Mouse (Mus musculus) lung, postnatal 0 days (tissue): ENCODE data around the gene Pdgfa. TPM values are rescaled to one million over a fixed set of nuclear protein-coding genes. Genes with fewer than 3 reads are reported as not detected.

Source experiments
- ATAC-seq: fragments of 200-750 bp; cut with Nextera tagmentation; 2 replicates; pipeline ENCODE4 v1.8.0; 2017; ENCODE audit warnings: moderate library complexity
- DNase-seq: peaks from one replicate; pipeline ENCODE4 v3.0.0-alpha.2; 2016; ENCODE audit warnings: low spot score
- H3K27ac ChIP-seq: fragments of 300-500 bp; sonication (generic); 2 replicates; pipeline ENCODE4 v1.5.1; 2014; ENCODE audit warnings: antibody characterized with exemption, mild to moderate bottlenecking, low read length, mixed read lengths
- H3K27me3 ChIP-seq: fragments of 300-500 bp; sonication (generic); replicated peaks from 2 replicates; pipeline ENCODE4 v1.6.1; 2014; ENCODE audit warnings: low read length, mixed read lengths; ENCODE audit not compliant: insufficient read depth
- H3K36me3 ChIP-seq: fragments of 300-500 bp; sonication (generic); 2 replicates; pipeline ENCODE4 v1.6.1; 2014; ENCODE audit warnings: low read length, mixed read lengths; ENCODE audit not compliant: insufficient read depth
- H3K4me1 ChIP-seq: fragments of 300-500 bp; sonication (generic); 2 replicates; pipeline ENCODE4 v1.6.1; 2014; ENCODE audit warnings: antibody characterized with exemption, low read depth, low read length, mixed read lengths; ENCODE audit not compliant: insufficient read depth
- H3K4me2 ChIP-seq: fragments of 300-500 bp; sonication (generic); replicated peaks from 2 replicates; pipeline ENCODE4 v1.6.1; 2014; ENCODE audit warnings: low read depth, mild to moderate bottlenecking, low read length, moderate library complexity, mixed read lengths
- H3K4me3 ChIP-seq: fragments of 300-500 bp; sonication (generic); 2 replicates; pipeline ENCODE4 v1.5.1; 2014; ENCODE audit warnings: low read depth, low read length
- H3K9ac ChIP-seq: fragments of 300-500 bp; sonication (generic); replicated peaks from 2 replicates; pipeline ENCODE4 v1.6.1; 2014; ENCODE audit warnings: low read depth, mild to moderate bottlenecking
- H3K9me3 ChIP-seq: fragments of 300-500 bp; sonication (generic); 2 replicates; pipeline ENCODE4 v1.6.1; 2016; ENCODE audit warnings: low read length, mixed read lengths
- CTCF ChIP-seq: IDR thresholded peaks from 2 replicates; pipeline ENCODE4 v1.5.1; 2016; ENCODE audit warnings: antibody characterized with exemption, mild to moderate bottlenecking
- EP300 ChIP-seq: IDR thresholded peaks from 2 replicates; pipeline ENCODE4 v1.6.1; 2016; ENCODE audit warnings: antibody characterized with exemption, mild to moderate bottlenecking, control low read depth
- WGBS: fragments of 180-500 bp; shearing (Covaris S2); extraction: QIAGEN DNeasy Blood & Tissue Kit; methylation state at CpG from one replicate; pipeline ENCODE4 v1.1.7; 2014; 5-methylcytosine and 5-hydroxymethylcytosine counted together
- polyA plus RNA-seq: library from polyadenylated mRNA; unstranded; fragments of >200 nt; fragmentation: Nextera tagmentation; extraction: Ambion mirVana; gene quantifications from 2 replicates; pipeline ENCODE4 v1.2.1, GENCODE M21; 2015

Pdgfa gene
- polyA plus RNA-seq, 1 experiment from 2014 or later = 108 TPM

- DNase-seq (no peak), ATAC-seq (no peak)
- Histone ChIP-seq H3K9ac (no peak overlapping the region), H3K27me3 (no peaks in the 10 kb centered on the region), H3K27ac (no peak overlapping the region), H3K4me2 (no peak overlapping the region), H3K36me3 (no peaks in the 10 kb centered on the region), H3K9me3 (no peaks in the 10 kb centered on the region), H3K4me3 (no peak overlapping the region), H3K4me1 (peaks cover 23% of the 10 kb centered on the region)
- WGBS = 100% methylated on average over 2 of the region's 2 CpGs
- TF ChIP-seq EP300 (no peak), CTCF (no peak)
Measured at GRCm38 (mm10) chr5:138951305-138951704, 45.9 kb downstream of the Pdgfa start.

- DNase-seq = no peak
Measured at GRCm38 (mm10) chr5:138949165-138949564, 48.0 kb downstream of the Pdgfa start.

GRCm38 (mm10) chr5:138948031-138948980, 48.9 kb downstream of the Pdgfa start:
- ATAC-seq (peak; percentile 62), DNase-seq (peak; percentile 89)
- Histone ChIP-seq H3K9me3 (no peaks in the 10 kb centered on the region), H3K27me3 (no peaks in the 10 kb centered on the region), H3K4me1 (peaks cover 23% of the 10 kb centered on the region), H3K27ac (no peak overlapping the region), H3K9ac (no peak overlapping the region), H3K36me3 (no peaks in the 10 kb centered on the region), H3K4me3 (no peak overlapping the region), H3K4me2 (peak overlapping the region; percentile 14)
- 17% methylated on average over 13 of the region's 13 CpGs for WGBS
- TF ChIP-seq EP300 = no peak

More at GRCm38 (mm10) chr5:138949165-138949564, 48.0 kb downstream of the Pdgfa start:
- H3K27me3 ChIP-seq = no peaks in the 10 kb centered on the region
- H3K4me2 ChIP-seq = no peak overlapping the region
- TF ChIP-seq EP300 (no peak), CTCF (no peak)
- peaks cover 23% of the 10 kb centered on the region for H3K4me1 ChIP-seq
- no peaks in the 10 kb centered on the region for H3K36me3 ChIP-seq
- H3K9me3 ChIP-seq = no peaks in the 10 kb centered on the region
- ATAC-seq = no peak
- 30% methylated on average over 6 of the region's 6 CpGs for WGBS
- H3K4me3 ChIP-seq = no peak overlapping the region
- no peak overlapping the region for H3K9ac ChIP-seq
- H3K27ac ChIP-seq = no peak overlapping the region

GRCm38 (mm10) chr5:138947487-138947886, 49.7 kb downstream of the Pdgfa start:
- TF ChIP-seq EP300 (no peak), CTCF (no peak)
- H3K4me2 ChIP-seq = peak overlapping the region; percentile 14; the same call in 1 of the 2 replicates
- H3K9me3 ChIP-seq = no peaks in the 10 kb centered on the region
- no peaks in the 10 kb centered on the region for H3K27me3 ChIP-seq
- ATAC-seq (no peak), DNase-seq (no peak)
- H3K4me1 ChIP-seq = peaks cover 19% of the 10 kb centered on the region
- H3K9ac ChIP-seq = no peak overlapping the region
- H3K36me3 ChIP-seq = no peaks in the 10 kb centered on the region
- WGBS = 80% methylated on average over 5 of the region's 5 CpGs
- no peak overlapping the region for H3K4me3 ChIP-seq
- H3K27ac ChIP-seq = no peak overlapping the region

- Histone ChIP-seq H3K9ac (no peak overlapping the region), H3K9me3 (no peaks in the 10 kb centered on the region), H3K4me2 (no peak overlapping the region), H3K4me1 (peaks cover 19% of the 10 kb centered on the region), H3K27ac (no peak overlapping the region), H3K4me3 (no peak overlapping the region), H3K36me3 (no peaks in the 10 kb centered on the region), H3K27me3 (no peaks in the 10 kb centered on the region)
- 96% methylated on average over 5 of the region's 5 CpGs for WGBS
- TF ChIP-seq EP300 (no peak), CTCF (no peak)
- no peak for ATAC-seq
- DNase-seq = no peak
Measured at GRCm38 (mm10) chr5:138946931-138947330, 50.2 kb downstream of the Pdgfa start.

GRCm38 (mm10) chr5:138945011-138945410, 52.2 kb downstream of the Pdgfa start:
- H3K4me1 ChIP-seq = peaks cover 19% of the 10 kb centered on the region
- no peaks in the 10 kb centered on the region for H3K36me3 ChIP-seq
- WGBS = 84% methylated on average over 3 of the region's 3 CpGs
- H3K4me2 ChIP-seq = no peak overlapping the region
- DNase-seq = no peak
- ATAC-seq = no peak
- H3K4me3 ChIP-seq = no peak overlapping the region
- H3K27ac ChIP-seq = no peak overlapping the region
- TF ChIP-seq CTCF = no peak
- TF ChIP-seq EP300 = no peak
- no peak overlapping the region for H3K9ac ChIP-seq
- H3K9me3 ChIP-seq = no peaks in the 10 kb centered on the region
- no peaks in the 10 kb centered on the region for H3K27me3 ChIP-seq
